Mouse (Mus musculus) G1E (cell line): ENCODE data around the gene Gpx3.
A peak's percentile ranks its signal among the peaks of the same experiment; 100 is the strongest.

Source experiments
- CTCF ChIP-seq: IDR thresholded peaks from 2 replicates; pipeline ENCODE4 v1.5.1; 2012; ENCODE audit warnings: low read depth, low read length, inconsistent platforms, mixed read lengths
- GATA1 ChIP-seq: IDR thresholded peaks from 2 replicates; pipeline ENCODE4 v1.6.1; 2012; ENCODE audit warnings: borderline replicate concordance, low read length, inconsistent platforms, mixed read lengths
- GATA2 ChIP-seq: IDR thresholded peaks from 2 replicates; pipeline ENCODE4 v1.6.1; 2012; ENCODE audit warnings: low read depth, low read length, inconsistent platforms, borderline replicate concordance
- TAL1 ChIP-seq: conservative IDR thresholded peaks from 2 replicates; pipeline ENCODE4 v1.6.1; 2012; ENCODE audit warnings: low read depth, low read length, inconsistent platforms, mixed read lengths

GRCm38 (mm10) chr11:54866119-54867048 is 35.9 kb upstream of the Gpx3 start, which contains the start of gene Hint1:
- no peak for TF ChIP-seq CTCF
- no peak for TF ChIP-seq GATA1
- no peak for TF ChIP-seq TAL1
- peak; percentile 96; the same call in 1 of the 2 replicates for TF ChIP-seq GATA2
